Mouse (Mus musculus) forebrain, embryonic 10.5 days (tissue): Measurements from ENCODE around the gene Pygl. TPM values are rescaled to one million over a fixed set of nuclear protein-coding genes. Genes with fewer than 3 reads are reported as not detected.

Experiments
- DNase-seq: peaks from one replicate; pipeline ENCODE4 v3.0.0-alpha.2; 2017; ENCODE audit warnings: low spot score; ENCODE audit errors: extremely low spot score
- H3K27ac ChIP-seq: fragments of 300-500 bp; sonication (generic); 2 replicates; pipeline ENCODE4 v1.5.1; 2016; ENCODE audit warnings: mild to moderate bottlenecking
- H3K27me3 ChIP-seq: fragments of 300-500 bp; sonication (generic); 2 replicates; pipeline ENCODE4 v1.6.1; 2016; ENCODE audit warnings: mild to moderate bottlenecking; ENCODE audit not compliant: poor library complexity, severe bottlenecking
- H3K36me3 ChIP-seq: fragments of 300-500 bp; sonication (generic); replicated peaks from 2 replicates; pipeline ENCODE4 v1.6.1; 2016; ENCODE audit warnings: mild to moderate bottlenecking, moderate library complexity
- H3K4me1 ChIP-seq: fragments of 300-500 bp; sonication (generic); 2 replicates; pipeline ENCODE4 v1.6.1; 2016
- H3K4me3 ChIP-seq: fragments of 300-500 bp; sonication (generic); 2 replicates; pipeline ENCODE4 v1.5.1; 2016; ENCODE audit warnings: mild to moderate bottlenecking, moderate library complexity
- H3K9me3 ChIP-seq: fragments of 300-500 bp; sonication (generic); 2 replicates; pipeline ENCODE4 v1.6.1; 2016; ENCODE audit warnings: mild to moderate bottlenecking, moderate library complexity
- WGBS: fragments of 180-500 bp; shearing (Covaris S2); methylation state at CpG from one replicate; pipeline ENCODE4 v1.1.7; 2016; 5-methylcytosine and 5-hydroxymethylcytosine counted together
- polyA plus RNA-seq: library from polyadenylated mRNA; unstranded; fragments of >200 nt; fragmentation: Nextera tagmentation; extraction: Ambion mirVana; gene quantifications from 2 replicates; pipeline ENCODE4 v1.2.1, GENCODE M21; 2016

Gene Pygl
- 9.7 and 10.8 TPM in 2 replicates for polyA plus RNA-seq

- peak within 1 kb of the TSS; percentile 48; the same call in 1 of the 2 replicates for H3K27ac ChIP-seq
- no peak for DNase-seq
- H3K27me3 ChIP-seq: peaks cover 65% of the 10 kb centered on the region
- no peaks in the 10 kb centered on the region for H3K36me3 ChIP-seq
- 89% methylated on average over 2 of the region's 2 CpGs for WGBS
- no peaks in the 10 kb centered on the region for H3K9me3 ChIP-seq
- no peak within 1 kb of the TSS for H3K4me3 ChIP-seq
- H3K4me1 ChIP-seq: peaks cover 46% of the 10 kb centered on the region
These were observed at the start of gene Pygl for GRCm38 (mm10) chr12:70231294-70231693. TSS of gene Pygl (minus strand) at chr12:70231488.

GRCm38 (mm10) chr12:70280930-70281329 lies 49.6 kb upstream of the Pygl start:
- 89% methylated on average over 2 of the region's 2 CpGs for WGBS
- Histone ChIP-seq H3K9me3 (no peaks in the 10 kb centered on the region), H3K4me3 (no peak overlapping the region), H3K27me3 (peaks cover 11% of the 10 kb centered on the region; the same call in 1 of the 2 replicates), H3K36me3 (0 out of 2 replicates have a peak, but pooled peaks cover 5% of the 10 kb centered on the region), H3K4me1 (peaks cover 13% of the 10 kb centered on the region), H3K27ac (no peak overlapping the region)
- no peak for DNase-seq

- no peaks in the 10 kb centered on the region for H3K9me3 ChIP-seq
These were observed 49.1 kb upstream of the Pygl start for GRCm38 (mm10) chr12:70280381-70280780.

GRCm38 (mm10) chr12:70277071-70277939 lies 46.0 kb upstream of the Pygl start:
- H3K4me3 ChIP-seq: no peak overlapping the region
- no peak overlapping the region for H3K27ac ChIP-seq
- peaks cover 3% of the 10 kb centered on the region; the same call in 1 of the 2 replicates for H3K4me1 ChIP-seq
- DNase-seq: no peak
- H3K27me3 ChIP-seq: no peaks in the 10 kb centered on the region
- peaks cover 5% of the 10 kb centered on the region; the same call in 1 of the 2 replicates for H3K36me3 ChIP-seq
- WGBS: 81% methylated on average over 12 of the region's 12 CpGs
- H3K9me3 ChIP-seq: no peaks in the 10 kb centered on the region

More at GRCm38 (mm10) chr12:70280381-70280780, 49.1 kb upstream of the Pygl start:
- Histone ChIP-seq H3K36me3 (0 out of 2 replicates have a peak, but pooled peaks cover 5% of the 10 kb centered on the region), H3K4me1 (peaks cover 9% of the 10 kb centered on the region), H3K4me3 (no peak overlapping the region), H3K27me3 (peaks cover 11% of the 10 kb centered on the region; the same call in 1 of the 2 replicates), H3K27ac (no peak overlapping the region)
- DNase-seq: no peak
- 89% methylated on average over 10 of the region's 10 CpGs for WGBS

- 75% methylated on average over 6 of the region's 6 CpGs for WGBS
- Histone ChIP-seq H3K4me1 (peaks cover 18% of the 10 kb centered on the region), H3K36me3 (peaks cover 11% of the 10 kb centered on the region; the same call in 1 of the 2 replicates), H3K27me3 (peaks cover 19% of the 10 kb centered on the region), H3K4me3 (no peak overlapping the region), H3K9me3 (no peaks in the 10 kb centered on the region), H3K27ac (no peak overlapping the region)
- no peak for DNase-seq
These were observed 38.4 kb upstream of the Pygl start for GRCm38 (mm10) chr12:70269724-70270123.

- Histone ChIP-seq H3K27me3 (peaks cover 33% of the 10 kb centered on the region), H3K9me3 (no peaks in the 10 kb centered on the region), H3K4me3 (no peak overlapping the region), H3K4me1 (peaks cover 27% of the 10 kb centered on the region), H3K27ac (0 out of 2 replicates have a peak overlapping the region, but pooled peaks have one; percentile 21), H3K36me3 (peaks cover 11% of the 10 kb centered on the region; the same call in 1 of the 2 replicates)
- WGBS: 94% methylated on average over 9 of the region's 9 CpGs
- DNase-seq: no peak
These were observed 36.0 kb upstream of the Pygl start for GRCm38 (mm10) chr12:70267314-70267713.

GRCm38 (mm10) chr12:70266494-70266931 lies 35.2 kb upstream of the Pygl start:
- Histone ChIP-seq H3K27me3 (peaks cover 41% of the 10 kb centered on the region), H3K9me3 (no peaks in the 10 kb centered on the region), H3K36me3 (peaks cover 11% of the 10 kb centered on the region; the same call in 1 of the 2 replicates), H3K4me3 (no peak overlapping the region), H3K4me1 (peaks cover 27% of the 10 kb centered on the region), H3K27ac (no peak overlapping the region)
- DNase-seq: no peak
- WGBS: 56% methylated on average over 8 of the region's 8 CpGs

- peaks cover 11% of the 10 kb centered on the region; the same call in 1 of the 2 replicates for H3K36me3 ChIP-seq
- WGBS: 34% methylated on average over 7 of the region's 7 CpGs
These were observed 32.4 kb upstream of the Pygl start for GRCm38 (mm10) chr12:70263721-70264120.

GRCm38 (mm10) chr12:70262271-70262953 lies 31.1 kb upstream of the Pygl start:
- DNase-seq: no peak
- Histone ChIP-seq H3K4me3 (no peak overlapping the region), H3K27ac (no peak overlapping the region), H3K27me3 (peaks cover 62% of the 10 kb centered on the region), H3K36me3 (0 out of 2 replicates have a peak, but pooled peaks cover 2% of the 10 kb centered on the region), H3K4me1 (peaks cover 26% of the 10 kb centered on the region), H3K9me3 (no peaks in the 10 kb centered on the region)
- 93% methylated on average over 17 of the region's 17 CpGs for WGBS

More at GRCm38 (mm10) chr12:70263721-70264120, 32.4 kb upstream of the Pygl start:
- H3K4me1 ChIP-seq: peaks cover 31% of the 10 kb centered on the region
- DNase-seq: no peak
- no peaks in the 10 kb centered on the region for H3K9me3 ChIP-seq
- no peak overlapping the region for H3K4me3 ChIP-seq
- H3K27ac ChIP-seq: no peak overlapping the region
- peaks cover 63% of the 10 kb centered on the region for H3K27me3 ChIP-seq

- peaks cover 10% of the 10 kb centered on the region; the same call in 1 of the 2 replicates for H3K27me3 ChIP-seq
- DNase-seq: no peak
- no peak overlapping the region for H3K27ac ChIP-seq
- WGBS: 80% methylated on average over 15 of the region's 15 CpGs
- peaks cover 42% of the 10 kb centered on the region for H3K4me1 ChIP-seq
- no peaks in the 10 kb centered on the region for H3K9me3 ChIP-seq
- H3K4me3 ChIP-seq: no peak overlapping the region
- no peaks in the 10 kb centered on the region for H3K36me3 ChIP-seq
These were observed 20.1 kb upstream of the Pygl start for GRCm38 (mm10) chr12:70251210-70251884.

GRCm38 (mm10) chr12:70249616-70250157 lies 18.4 kb upstream of the Pygl start:
- no peaks in the 10 kb centered on the region for H3K9me3 ChIP-seq
- 91% methylated on average over 10 of the region's 10 CpGs for WGBS
- no peaks in the 10 kb centered on the region for H3K36me3 ChIP-seq
- H3K4me3 ChIP-seq: no peak overlapping the region
- peaks cover 36% of the 10 kb centered on the region for H3K4me1 ChIP-seq
- H3K27me3 ChIP-seq: peaks cover 8% of the 10 kb centered on the region; the same call in 1 of the 2 replicates
- no peak overlapping the region for H3K27ac ChIP-seq
- DNase-seq: no peak
